Mouse (Mus musculus): Measurements from ENCODE around the gene Gm5426. TPM values are rescaled to one million over a fixed set of nuclear protein-coding genes. Genes with fewer than 3 reads are reported as not detected.

Gm5426 gene
- polyA plus RNA-seq, 2 experiments, result not detected

- DNase-seq (ENCODE audit: low read depth in 3 of 3, low spot score in 3 of 3) (no peak), ATAC-seq (ENCODE audit: insufficient read depth) (no peak)
- H3K9ac ChIP-seq (replicated peaks), result no peak overlapping the region
- H3K4me3 ChIP-seq (ENCODE audit: insufficient read depth in 1 of 2, low read depth in 2 of 2, low read length in 2 of 2), result no peak overlapping the region
- H3K27me3 ChIP-seq (ENCODE audit: control insufficient read depth, insufficient read depth, low read length), result no peaks in the 10 kb centered on the region
- 45% methylated on average over 5 of the region's 5 CpGs for WGBS (ENCODE audit: insufficient replicate concordance)
- no peak overlapping the region for H3K4me2 ChIP-seq (ENCODE audit: low read depth)
- peaks cover 0 to 9% of the 10 kb centered on the region in 2 experiments; a peak in 2 of 4 replicates for H3K4me1 ChIP-seq (replicated peaks; ENCODE audit: control insufficient read depth in 2 of 2, insufficient read depth in 2 of 2, low read length in 1 of 2)
- no peaks in the 10 kb centered on the region for H3K36me3 ChIP-seq (replicated peaks; ENCODE audit: control insufficient read depth, insufficient read depth, low read depth)
- no peak overlapping the region for H3K27ac ChIP-seq
- TF ChIP-seq CTCF (IDR thresholded peaks at IDR 0.05; ENCODE audit: low read depth) (no peak), EP300 (IDR thresholded peaks at IDR 0.05; ENCODE audit: low read depth) (no peak)
- H3K9me3 ChIP-seq (ENCODE audit: control insufficient read depth, low read length), result no peaks in the 10 kb centered on the region
Measured at GRCm38 (mm10) chr10:96123885-96124284, 12.5 kb upstream of the Gm5426 start.

GRCm38 (mm10) chr10:96124290-96124689 is 12.1 kb upstream of the Gm5426 start:
- WGBS (ENCODE audit: insufficient replicate concordance), result 17% methylated on average over 1 of the region's 1 CpGs
- no peaks in the 10 kb centered on the region for H3K36me3 ChIP-seq (replicated peaks; ENCODE audit: control insufficient read depth, insufficient read depth, low read depth)
- H3K4me2 ChIP-seq (ENCODE audit: low read depth), result no peak overlapping the region
- ATAC-seq (ENCODE audit: insufficient read depth) (peak; percentile 43; the same call in 1 of the 2 replicates), DNase-seq (ENCODE audit: low read depth in 3 of 3, low spot score in 3 of 3) (no peak)
- no peaks in the 10 kb centered on the region for H3K9me3 ChIP-seq (ENCODE audit: control insufficient read depth, low read length)
- TF ChIP-seq EP300 (IDR thresholded peaks at IDR 0.05; ENCODE audit: low read depth), result no peak
- no peak for TF ChIP-seq CTCF (IDR thresholded peaks at IDR 0.05; ENCODE audit: low read depth)
- H3K27me3 ChIP-seq (ENCODE audit: control insufficient read depth, insufficient read depth, low read length), result no peaks in the 10 kb centered on the region
- H3K27ac ChIP-seq, result no peak overlapping the region
- peaks cover 0 to 9% of the 10 kb centered on the region in 2 experiments; a peak in 2 of 4 replicates for H3K4me1 ChIP-seq (replicated peaks; ENCODE audit: control insufficient read depth in 2 of 2, insufficient read depth in 2 of 2, low read length in 1 of 2)
- H3K9ac ChIP-seq (replicated peaks), result no peak overlapping the region
- H3K4me3 ChIP-seq (ENCODE audit: insufficient read depth in 1 of 2, low read depth in 2 of 2, low read length in 2 of 2), result no peak overlapping the region

- H3K9ac ChIP-seq (replicated peaks), result no peak overlapping the region
- peaks cover 0 to 9% of the 10 kb centered on the region in 2 experiments; a peak in 2 of 4 replicates for H3K4me1 ChIP-seq (replicated peaks; ENCODE audit: control insufficient read depth in 2 of 2, insufficient read depth in 2 of 2, low read length in 1 of 2)
- no peaks in the 10 kb centered on the region for H3K9me3 ChIP-seq (ENCODE audit: control insufficient read depth, low read length)
- no peak overlapping the region for H3K4me2 ChIP-seq (ENCODE audit: low read depth)
- 56% methylated on average over 9 of the region's 9 CpGs for WGBS (ENCODE audit: insufficient replicate concordance)
- no peaks in the 10 kb centered on the region for H3K36me3 ChIP-seq (replicated peaks; ENCODE audit: control insufficient read depth, insufficient read depth, low read depth)
- H3K27me3 ChIP-seq (ENCODE audit: control insufficient read depth, insufficient read depth, low read length), result no peaks in the 10 kb centered on the region
- TF ChIP-seq EP300 (IDR thresholded peaks at IDR 0.05; ENCODE audit: low read depth), result no peak
- TF ChIP-seq CTCF (IDR thresholded peaks at IDR 0.05; ENCODE audit: low read depth), result no peak
- no peak for ATAC-seq (ENCODE audit: insufficient read depth)
- DNase-seq (ENCODE audit: low read depth in 3 of 3, low spot score in 3 of 3), result no peak
- no peak overlapping the region for H3K4me3 ChIP-seq (ENCODE audit: insufficient read depth in 1 of 2, low read depth in 2 of 2, low read length in 2 of 2)
- H3K27ac ChIP-seq, result no peak overlapping the region
Measured at GRCm38 (mm10) chr10:96125771-96126454, 10.5 kb upstream of the Gm5426 start.

GRCm38 (mm10) chr10:96129213-96129612 is 7.2 kb upstream of the Gm5426 start:
- no peaks in the 10 kb centered on the region for H3K27me3 ChIP-seq (ENCODE audit: control insufficient read depth, insufficient read depth, low read length)
- no peak for DNase-seq (ENCODE audit: low read depth in 3 of 3, low spot score in 3 of 3)
- no peaks in the 10 kb centered on the region for H3K36me3 ChIP-seq (replicated peaks; ENCODE audit: control insufficient read depth, insufficient read depth, low read depth)
- H3K9ac ChIP-seq (replicated peaks), result no peak overlapping the region
- peaks cover 0 to 10% of the 10 kb centered on the region in 2 experiments; a peak in 2 of 4 replicates for H3K4me1 ChIP-seq (replicated peaks; ENCODE audit: control insufficient read depth in 2 of 2, insufficient read depth in 2 of 2, low read length in 1 of 2)
- H3K9me3 ChIP-seq (ENCODE audit: control insufficient read depth, low read length), result no peaks in the 10 kb centered on the region
- no peak overlapping the region for H3K4me2 ChIP-seq (ENCODE audit: low read depth)
- H3K27ac ChIP-seq, result no peak overlapping the region
- ATAC-seq (ENCODE audit: insufficient read depth), result peak; percentile 35; the same call in 1 of the 2 replicates
- 30% methylated on average over 2 of the region's 2 CpGs for WGBS (ENCODE audit: insufficient replicate concordance)
- TF ChIP-seq CTCF (IDR thresholded peaks at IDR 0.05; ENCODE audit: low read depth), result no peak
- no peak for TF ChIP-seq EP300 (IDR thresholded peaks at IDR 0.05; ENCODE audit: low read depth)
- no peak overlapping the region for H3K4me3 ChIP-seq (ENCODE audit: insufficient read depth in 1 of 2, low read depth in 2 of 2, low read length in 2 of 2)

- peaks cover 0 to 5% of the 10 kb centered on the region in 2 experiments; a peak in 2 of 4 replicates for H3K4me1 ChIP-seq (replicated peaks; ENCODE audit: control insufficient read depth in 2 of 2, insufficient read depth in 2 of 2, low read length in 1 of 2)
- 55% methylated on average over 3 of the region's 3 CpGs for WGBS (ENCODE audit: insufficient replicate concordance)
- no peaks in the 10 kb centered on the region for H3K36me3 ChIP-seq (replicated peaks; ENCODE audit: control insufficient read depth, insufficient read depth, low read depth)
- no peak overlapping the region for H3K9ac ChIP-seq (replicated peaks)
- DNase-seq (ENCODE audit: low read depth in 3 of 3, low spot score in 3 of 3) (no peak), ATAC-seq (ENCODE audit: insufficient read depth) (no peak)
- H3K27ac ChIP-seq, result no peak overlapping the region
- no peaks in the 10 kb centered on the region for H3K27me3 ChIP-seq (ENCODE audit: control insufficient read depth, insufficient read depth, low read length)
- H3K4me2 ChIP-seq (ENCODE audit: low read depth), result no peak overlapping the region
- TF ChIP-seq CTCF (IDR thresholded peaks at IDR 0.05; ENCODE audit: low read depth), result no peak
- TF ChIP-seq EP300 (IDR thresholded peaks at IDR 0.05; ENCODE audit: low read depth), result no peak
- no peaks in the 10 kb centered on the region for H3K9me3 ChIP-seq (ENCODE audit: control insufficient read depth, low read length)
- no peak overlapping the region for H3K4me3 ChIP-seq (ENCODE audit: insufficient read depth in 1 of 2, low read depth in 2 of 2, low read length in 2 of 2)
Measured at GRCm38 (mm10) chr10:96130406-96130805, 6.0 kb upstream of the Gm5426 start.

Measured in liver, embryonic 14.5 days (tissue).